Mouse (Mus musculus) embryo, embryonic 11.5 days (tissue): ENCODE measurements around the gene Gjc3.
"Not testable (repeated sequence)": the region's sequence is repeated elsewhere in the genome, so short reads cannot be mapped to it uniquely, and the experiment has no call there.

Source experiments
- DNase-seq: peaks from one replicate; pipeline ENCODE4 v3.0.0-alpha.2; 2012; ENCODE audit warnings: low read depth, low spot score

Gjc3 gene

GRCm38 (mm10) chr5:137962945-137963344, at the start of gene Gjc3:
Gjc3 (minus strand) TSS chr5:137963098.
- DNase-seq: no peak

GRCm38 (mm10) chr5:138012382-138012781, 49.5 kb upstream of the Gjc3 start:
- DNase-seq: no peak

- DNase-seq: no peak
These were observed 46.5 kb upstream of the Gjc3 start for GRCm38 (mm10) chr5:138009437-138009836.

- DNase-seq: no peak
These were observed 23.5 kb upstream of the Gjc3 start for GRCm38 (mm10) chr5:137986351-137986750.

GRCm38 (mm10) chr5:137981300-137981699, 18.4 kb upstream of the Gjc3 start, which contains the start of gene Azgp1:
Azgp1 (plus strand) TSS chr5:137981520.
- no peak for DNase-seq

GRCm38 (mm10) chr5:137979081-137979480, 16.2 kb upstream of the Gjc3 start:
- DNase-seq: no peak

GRCm38 (mm10) chr5:137977291-137977690, 14.4 kb upstream of the Gjc3 start:
- no peak for DNase-seq

GRCm38 (mm10) chr5:137975434-137975833, 12.5 kb upstream of the Gjc3 start:
- no peak for DNase-seq

GRCm38 (mm10) chr5:137974724-137975123, 11.8 kb upstream of the Gjc3 start:
- no peak for DNase-seq

GRCm38 (mm10) chr5:137973738-137974137, 10.8 kb upstream of the Gjc3 start:
- no peak for DNase-seq

- no peak for DNase-seq
These were observed 10.3 kb upstream of the Gjc3 start for GRCm38 (mm10) chr5:137973161-137973560.

GRCm38 (mm10) chr5:137966492-137966891, 3.6 kb upstream of the Gjc3 start:
- no peak for DNase-seq

- DNase-seq: no peak
These were observed 6.5 kb downstream of the Gjc3 start for GRCm38 (mm10) chr5:137956404-137956803.

- DNase-seq: no peak
These were observed 11.7 kb downstream of the Gjc3 start for GRCm38 (mm10) chr5:137951218-137951617.

GRCm38 (mm10) chr5:137947303-137947702, 15.6 kb downstream of the Gjc3 start:
- no peak for DNase-seq

GRCm38 (mm10) chr5:137943133-137943532, 19.8 kb downstream of the Gjc3 start:
- DNase-seq: no peak

- no peak for DNase-seq
These were observed 21.9 kb downstream of the Gjc3 start for GRCm38 (mm10) chr5:137940948-137941347.

GRCm38 (mm10) chr5:137937238-137937637, 25.7 kb downstream of the Gjc3 start:
- DNase-seq: no peak

GRCm38 (mm10) chr5:137936486-137936885, 26.4 kb downstream of the Gjc3 start:
- DNase-seq: no peak

- DNase-seq: not testable (repeated sequence)
These were observed 29.0 kb downstream of the Gjc3 start for GRCm38 (mm10) chr5:137933934-137934333.

GRCm38 (mm10) chr5:137928439-137928838, 34.5 kb downstream of the Gjc3 start:
- DNase-seq: no peak

- no peak for DNase-seq
These were observed 40.7 kb downstream of the Gjc3 start for GRCm38 (mm10) chr5:137922171-137922570.

- DNase-seq: no peak
These were observed 41.4 kb downstream of the Gjc3 start, which contains the start of gene Cyp3a13 for GRCm38 (mm10) chr5:137921532-137921931. Cyp3a13 (minus strand) TSS chr5:137921619.

GRCm38 (mm10) chr5:137915550-137915949, 47.3 kb downstream of the Gjc3 start:
- no peak for DNase-seq
